Mouse (Mus musculus) fibroblast of lung, adult 2 months (primary cell): Measurements from ENCODE around the gene Syt6.
A peak's percentile ranks its signal among the peaks of the same experiment; 100 is the strongest.

Experiments used
- DNase-seq: peaks from one replicate; pipeline ENCODE4 v3.0.0-alpha.2; 2011; ENCODE audit warnings: low read depth

Syt6 gene

DNA sequence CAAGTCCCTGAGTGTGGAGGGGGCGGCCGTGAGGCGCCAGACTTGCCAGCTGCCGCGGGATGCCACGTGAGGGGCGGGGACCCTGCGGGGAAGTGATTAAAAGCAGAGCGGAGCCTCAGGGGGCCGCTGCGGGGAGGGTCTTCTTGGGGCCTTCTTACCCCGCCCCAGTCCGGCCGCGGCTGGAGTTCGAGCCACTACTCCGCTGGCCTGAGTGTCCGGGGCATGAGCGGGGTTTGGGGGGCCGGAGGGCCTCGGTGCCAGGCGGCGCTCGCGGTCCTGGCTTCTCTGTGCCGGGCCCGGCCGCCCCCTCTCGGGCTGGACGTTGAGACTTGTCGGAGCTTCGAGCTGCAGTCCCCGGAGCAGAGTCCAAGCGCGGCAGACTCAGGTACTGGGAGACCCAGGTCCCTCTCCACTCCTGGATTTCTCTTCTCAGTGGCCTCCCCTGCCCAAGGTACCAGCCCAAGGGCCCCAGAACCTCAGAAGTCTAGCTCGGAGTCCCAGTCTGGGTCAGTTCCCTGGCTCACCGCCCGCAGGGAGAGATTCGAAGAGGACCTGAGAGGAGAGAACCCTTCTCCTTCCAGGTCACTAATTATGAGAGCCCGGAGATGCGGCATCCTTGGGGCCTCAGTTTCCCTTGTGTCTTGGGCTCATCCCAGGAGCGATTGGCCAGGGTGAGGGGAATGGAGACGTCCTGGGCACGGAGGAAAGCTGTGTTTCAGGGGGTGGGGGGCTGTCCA, at the start of gene Syt6:
Gene Syt6, plus strand, starts transcription at position 76 of the 737 bp plus-strand sequence.
- DNase-seq, result no peak

DNA sequence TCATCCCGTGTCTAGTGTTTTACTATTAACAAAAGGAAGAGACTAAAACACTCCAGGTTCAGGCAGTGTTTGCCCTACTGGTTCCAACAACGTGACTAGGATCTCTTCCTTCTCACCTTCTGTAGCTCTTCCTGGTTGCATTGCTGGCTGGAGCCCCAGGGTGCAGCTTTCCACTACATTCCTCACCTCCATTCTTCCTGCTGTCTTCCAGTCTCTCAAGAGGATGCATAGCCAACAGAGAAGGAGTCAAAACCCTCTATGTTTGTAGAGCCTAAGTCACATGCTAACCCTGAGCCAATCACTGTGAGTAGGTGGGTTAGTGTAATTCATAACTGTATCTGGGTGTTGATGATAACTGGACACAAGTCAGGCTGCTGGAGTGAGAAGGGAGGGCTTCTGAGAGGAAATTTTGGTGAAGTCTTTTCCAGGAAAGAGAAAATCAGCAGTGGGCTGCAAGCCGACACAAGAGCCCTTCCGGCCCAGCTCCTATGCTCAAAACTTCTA, 48.8 kb upstream of the Syt6 start:
- DNase-seq, result no peak

DNA sequence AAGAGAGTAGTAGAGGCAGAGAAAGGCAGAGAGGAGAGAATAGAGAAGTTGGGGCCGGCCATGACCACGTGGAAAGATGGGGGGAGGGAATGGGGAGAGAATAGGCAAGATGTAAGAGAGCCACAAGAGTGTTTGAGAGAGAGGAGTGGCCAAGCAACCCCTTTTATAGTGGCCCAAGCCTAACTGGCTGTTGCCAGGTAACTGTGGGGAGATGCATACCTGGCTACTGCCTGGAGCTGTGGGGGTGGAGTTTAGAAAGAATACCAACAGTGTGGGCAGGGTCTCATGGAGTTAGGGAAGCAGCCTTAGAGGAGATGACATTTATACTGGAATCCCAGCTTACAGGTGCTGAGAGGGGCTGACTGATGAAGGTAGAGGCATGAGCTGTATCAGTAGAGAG, 48.2 kb upstream of the Syt6 start:
- DNase-seq, result no peak

DNA sequence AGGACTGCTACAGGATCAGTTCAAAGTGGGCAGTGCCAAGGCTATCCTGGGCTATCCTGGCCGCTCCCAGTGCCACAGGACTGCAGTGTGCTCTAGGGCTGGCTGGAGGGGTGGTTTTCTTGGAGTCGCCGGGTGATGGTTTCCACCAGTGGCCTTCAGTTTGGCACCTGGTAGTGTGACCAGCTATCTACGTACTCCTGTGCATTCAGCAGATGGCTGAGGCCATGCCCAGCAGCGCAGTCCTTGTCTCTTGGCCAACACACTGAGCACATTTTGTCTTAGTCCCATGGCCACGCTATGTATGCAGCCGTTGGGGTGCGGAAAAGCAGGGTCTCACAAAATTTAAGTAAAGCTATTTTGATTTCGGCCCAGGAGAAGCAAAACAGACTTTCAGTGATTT, 41.0 kb upstream of the Syt6 start:
- no peak for DNase-seq

DNA sequence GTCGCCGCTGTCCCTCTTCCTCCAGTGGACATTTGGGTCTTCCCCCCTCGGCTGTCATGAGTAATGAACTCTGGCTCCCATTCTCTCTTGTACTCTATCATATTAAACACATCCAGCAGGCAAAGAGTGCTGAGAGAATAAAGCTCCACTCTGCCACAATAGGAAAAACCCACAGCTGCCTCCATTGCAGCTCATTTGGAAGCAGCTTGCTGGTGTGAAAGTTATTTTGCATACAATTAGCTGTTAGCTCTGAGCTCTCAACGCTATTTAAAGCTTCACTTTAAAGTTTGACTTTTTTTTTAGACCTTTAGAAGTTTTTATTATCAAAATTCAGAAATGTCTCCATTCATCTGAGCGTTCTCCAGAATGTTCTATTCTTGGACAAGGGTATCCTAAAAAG, 39.8 kb upstream of the Syt6 start:
- no peak for DNase-seq

DNA sequence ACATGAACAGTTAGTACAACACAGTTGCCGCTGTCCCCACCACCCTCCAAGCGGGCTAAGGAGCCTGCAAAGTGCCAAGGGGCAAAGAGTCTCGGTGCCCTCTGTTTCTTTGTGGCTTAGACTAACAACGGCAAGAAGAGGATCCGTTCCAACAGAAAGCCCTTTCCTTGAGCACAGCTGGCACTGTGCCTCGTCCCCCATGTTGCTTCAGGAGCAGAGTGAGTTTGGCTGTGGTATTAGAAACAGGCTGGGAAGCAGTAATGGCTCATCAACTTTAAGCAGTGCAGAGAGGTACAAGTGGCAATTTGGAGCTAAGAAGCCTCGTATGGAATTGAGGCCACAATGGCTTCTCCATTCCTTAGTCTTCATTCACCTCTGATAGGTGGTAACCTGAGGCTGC, 35.9 kb upstream of the Syt6 start:
- DNase-seq, result no peak

DNA sequence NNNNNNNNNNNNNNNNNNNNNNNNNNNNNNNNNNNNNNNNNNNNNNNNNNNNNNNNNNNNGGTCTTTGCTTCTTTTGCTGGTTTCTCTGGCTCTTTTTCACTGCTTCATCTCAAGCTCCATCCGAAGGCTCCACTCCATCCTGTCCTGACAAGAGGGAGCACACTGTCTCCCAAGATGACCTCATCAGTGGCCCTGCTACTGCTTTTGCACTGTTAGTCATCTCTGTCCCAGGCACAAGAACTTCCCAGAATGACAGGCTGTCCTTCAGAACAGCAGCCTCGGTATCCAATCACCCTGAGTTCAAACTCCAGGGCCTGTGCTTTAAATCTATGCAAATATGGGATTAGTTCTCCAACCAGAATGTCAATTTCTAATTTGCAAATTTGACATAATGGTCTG, 28.9 kb upstream of the Syt6 start:
- DNase-seq, result no peak

DNA sequence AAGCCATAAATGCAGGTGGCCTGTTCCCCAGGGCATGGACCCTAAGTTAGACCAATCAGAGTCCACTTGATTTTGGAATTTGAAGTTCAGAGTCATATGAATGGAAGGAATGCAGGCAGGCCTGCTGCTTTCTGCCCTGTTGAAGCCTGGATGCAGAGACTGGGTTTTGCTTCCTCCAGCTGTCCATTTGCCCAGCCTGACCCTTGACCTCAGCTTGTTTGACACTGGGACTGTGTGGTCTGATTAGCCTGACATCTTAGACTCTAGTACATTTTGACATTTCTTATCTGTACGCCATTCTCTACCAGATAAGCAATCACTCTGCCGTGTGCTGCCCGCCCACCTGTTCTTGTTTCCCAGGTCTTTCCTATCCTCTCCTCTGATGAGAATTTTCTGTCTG, 28.4 kb upstream of the Syt6 start:
- no peak for DNase-seq

DNA sequence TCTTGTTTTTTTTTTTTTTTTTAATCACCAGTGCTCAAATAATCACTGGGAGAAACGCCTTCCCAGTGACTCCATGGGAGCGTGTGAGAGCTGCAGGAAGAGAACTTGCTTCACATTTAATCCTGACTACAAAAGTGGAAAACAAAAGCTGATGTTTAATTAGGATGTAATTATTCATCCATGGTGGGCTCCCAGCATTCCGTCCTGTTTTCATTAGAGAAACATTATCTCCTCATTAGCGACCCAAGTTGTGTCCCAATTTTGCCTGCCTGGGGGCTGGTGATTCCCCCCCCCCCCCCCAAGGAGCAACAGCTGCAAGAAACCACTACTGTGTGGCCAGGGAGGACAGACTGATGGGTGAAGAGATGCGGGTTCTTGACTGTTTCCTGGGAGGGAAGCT, 24.8 kb upstream of the Syt6 start:
- DNase-seq, result no peak

DNA sequence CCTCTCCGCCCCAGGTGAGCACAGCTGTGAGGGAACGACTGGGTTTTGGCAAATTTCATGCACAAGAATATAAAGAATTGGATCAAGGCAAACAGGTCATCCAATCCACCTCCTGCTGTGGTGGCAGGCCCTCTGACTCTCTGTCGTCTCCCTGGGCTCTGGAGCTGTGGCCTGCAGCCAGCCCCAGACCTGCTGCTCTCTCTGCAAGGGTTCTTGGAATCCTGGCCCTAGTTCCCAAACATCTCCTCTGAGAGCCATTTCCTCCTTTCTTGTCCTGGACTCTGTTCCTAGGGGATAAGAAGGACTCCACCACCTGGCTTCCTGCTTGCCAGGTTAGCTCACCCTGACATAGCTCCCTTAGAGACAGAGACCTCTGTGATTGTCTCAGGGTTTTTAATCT, 7.8 kb upstream of the Syt6 start:
- no peak for DNase-seq

DNA sequence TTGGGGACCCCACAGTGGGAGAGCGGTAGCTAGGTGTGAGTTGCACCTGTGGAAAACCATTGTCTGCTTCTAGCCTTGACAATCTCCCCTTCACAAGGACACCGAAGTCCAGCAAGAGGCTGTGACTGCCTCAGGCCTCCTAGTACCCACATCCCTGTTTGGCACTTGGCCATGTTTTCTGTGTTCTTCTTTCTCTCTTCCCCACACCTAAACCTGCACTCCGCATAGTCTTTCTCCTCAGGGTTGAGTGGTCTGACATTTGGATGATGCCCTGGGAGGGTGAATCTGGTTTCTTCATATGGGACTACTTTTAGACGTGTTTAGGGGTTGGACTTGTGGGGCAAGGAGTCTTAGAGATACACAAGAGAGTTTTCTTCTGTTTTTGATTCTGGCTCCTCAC, 2.5 kb upstream of the Syt6 start:
- DNase-seq, result no peak

DNA sequence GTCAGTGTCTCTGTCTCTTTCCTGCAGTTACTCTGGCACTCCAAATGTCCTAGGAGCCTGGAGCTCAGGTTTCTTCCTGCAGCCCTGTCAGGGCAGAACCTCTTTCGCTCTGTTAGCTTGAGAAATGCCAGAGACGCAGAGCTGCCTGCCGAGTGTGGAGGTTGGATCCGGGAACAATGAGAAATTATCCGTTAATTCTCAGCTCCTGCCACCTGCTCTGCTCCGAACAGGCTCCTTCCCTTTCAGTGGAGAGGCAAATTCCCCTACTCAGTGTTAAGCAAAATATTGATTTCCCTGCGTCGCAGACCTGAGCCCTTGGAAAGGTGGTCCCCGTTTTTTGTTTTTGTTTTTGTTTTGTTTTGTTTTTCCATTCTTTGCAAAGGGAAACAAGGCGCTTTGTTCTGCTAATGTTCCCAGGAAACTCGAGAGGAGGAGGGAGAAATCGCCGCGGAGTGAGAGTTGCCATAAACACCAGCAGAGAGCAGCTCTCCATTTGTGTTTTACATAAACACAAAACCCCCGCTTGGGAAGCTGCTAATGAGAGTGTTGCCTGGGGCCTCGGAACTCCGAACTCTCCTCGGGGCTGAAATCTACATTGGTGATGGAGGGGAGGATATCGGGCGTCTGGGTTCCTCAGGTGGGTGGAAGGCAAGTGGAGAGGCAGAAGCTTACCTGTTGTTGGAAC, 1.8 kb upstream of the Syt6 start:
- no peak for DNase-seq

DNA sequence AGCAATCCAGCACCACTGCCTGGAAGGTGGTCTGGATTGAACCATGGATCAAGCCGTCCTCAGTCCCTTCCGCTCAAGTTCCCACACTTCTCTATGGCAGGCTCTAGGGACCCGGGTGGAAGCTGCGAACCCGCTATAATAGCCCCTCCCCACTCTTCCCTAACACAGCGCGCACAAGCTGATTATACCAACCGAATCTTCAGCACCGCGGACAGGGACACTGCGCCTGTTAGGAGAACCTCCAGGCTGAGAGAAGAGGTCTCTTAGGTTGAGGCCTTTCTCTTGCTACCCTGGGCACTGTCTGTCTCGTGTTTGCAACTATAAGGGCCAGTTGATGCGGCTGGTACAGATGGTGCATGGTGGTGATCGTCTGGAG, 1.3 kb upstream of the Syt6 start:
- DNase-seq, result no peak

DNA sequence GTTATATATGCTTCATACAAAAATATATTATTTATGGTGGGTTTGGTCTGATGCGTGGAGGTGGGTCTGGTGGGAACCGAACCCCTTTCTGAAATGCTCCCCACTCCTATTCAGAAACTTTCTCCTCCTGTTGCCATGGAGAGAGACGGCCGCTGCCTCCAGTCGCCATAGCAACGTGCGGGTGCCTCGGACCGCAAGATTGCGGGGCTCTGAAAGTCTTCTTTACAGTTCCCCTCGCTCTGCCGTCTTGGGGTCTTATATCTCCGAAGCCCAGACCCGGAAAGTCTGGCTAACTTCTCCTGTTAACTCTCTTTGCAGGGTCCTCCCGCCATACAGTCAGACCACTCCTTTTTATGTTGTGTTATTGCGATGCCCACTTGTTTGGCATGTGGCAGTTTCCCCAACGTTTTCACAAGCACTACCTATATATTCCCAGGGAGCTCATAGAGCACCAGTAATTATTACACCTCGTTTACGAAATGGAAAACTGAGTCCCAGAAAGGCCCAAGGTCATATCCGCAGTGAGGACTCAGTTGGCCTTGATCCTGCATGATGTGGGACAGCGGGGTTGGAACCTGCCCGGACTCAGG, 370 bp upstream of the Syt6 start:
- no peak for DNase-seq

DNA sequence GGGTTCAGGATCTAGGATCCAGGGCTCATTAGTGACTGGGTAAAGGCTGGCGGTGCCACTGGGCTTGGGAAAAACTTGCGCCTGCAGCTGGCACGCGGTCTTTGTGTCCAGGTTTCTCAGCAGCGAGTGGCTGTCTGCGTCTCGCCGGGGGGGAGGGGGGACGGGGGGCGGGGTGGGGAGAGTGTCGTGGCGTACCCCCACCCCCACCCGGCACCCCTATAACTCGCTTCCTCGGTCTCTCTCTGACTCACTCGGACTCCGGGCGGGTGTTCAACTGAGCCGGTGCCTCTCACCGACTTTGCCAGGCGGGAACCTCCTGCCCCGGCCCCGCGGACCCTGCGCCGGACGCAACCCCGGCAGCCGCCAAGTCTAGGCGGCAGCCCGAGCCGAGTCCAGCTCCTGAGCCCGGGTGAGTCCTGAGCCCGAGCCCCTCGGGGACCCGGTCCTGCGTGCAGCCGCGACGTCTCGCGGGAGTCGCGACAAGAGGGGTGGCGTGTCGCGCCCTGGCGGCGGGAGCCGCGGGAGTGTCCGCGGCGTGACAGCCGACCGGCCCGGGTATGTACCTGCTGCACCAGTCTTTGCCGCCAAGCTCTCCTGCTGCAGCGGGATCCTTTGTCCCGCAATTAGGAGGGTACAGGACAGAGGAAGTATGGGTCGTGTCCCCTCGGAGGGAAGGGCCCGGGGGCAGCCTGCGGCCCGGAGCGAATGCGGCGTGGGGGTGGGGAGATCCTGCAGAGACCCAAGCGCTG, 1.0 kb downstream of the Syt6 start:
- DNase-seq, result no peak

DNA sequence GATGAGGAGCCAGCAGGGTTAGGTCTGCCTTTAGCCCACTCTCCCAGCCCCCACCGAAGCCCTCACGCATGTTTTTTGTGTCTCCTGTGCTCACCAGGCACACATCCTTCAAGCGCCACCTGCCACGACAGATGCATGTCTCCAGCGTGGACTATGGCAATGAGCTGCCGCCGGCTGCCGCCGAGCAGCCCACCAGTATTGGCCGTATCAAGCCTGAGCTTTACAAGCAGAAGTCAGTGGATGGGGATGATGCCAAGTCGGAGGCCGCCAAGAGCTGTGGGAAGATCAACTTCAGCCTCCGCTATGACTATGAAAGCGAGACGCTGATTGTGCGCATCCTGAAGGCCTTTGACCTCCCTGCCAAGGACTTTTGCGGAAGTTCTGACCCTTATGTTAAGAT, 12.1 kb downstream of the Syt6 start:
- no peak for DNase-seq

DNA sequence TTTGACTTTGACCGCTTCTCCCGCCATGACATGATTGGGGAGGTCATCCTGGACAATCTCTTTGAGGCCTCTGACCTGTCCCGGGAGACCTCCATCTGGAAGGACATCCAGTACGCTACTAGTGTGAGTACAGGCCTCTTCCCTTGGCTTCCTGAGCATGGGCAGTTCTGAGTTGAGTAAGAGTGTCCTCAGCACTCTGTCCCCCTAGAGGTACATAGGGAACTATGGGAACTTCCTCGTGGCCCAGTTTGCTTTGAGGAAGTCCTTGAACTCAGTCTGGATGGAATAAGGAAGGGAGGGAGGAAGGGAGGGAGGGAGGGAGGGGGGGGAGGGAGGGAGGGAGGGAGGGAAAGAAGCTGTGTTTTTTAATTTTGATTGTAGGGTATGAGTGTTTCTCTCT, 12.6 kb downstream of the Syt6 start:
- no peak for DNase-seq

DNA sequence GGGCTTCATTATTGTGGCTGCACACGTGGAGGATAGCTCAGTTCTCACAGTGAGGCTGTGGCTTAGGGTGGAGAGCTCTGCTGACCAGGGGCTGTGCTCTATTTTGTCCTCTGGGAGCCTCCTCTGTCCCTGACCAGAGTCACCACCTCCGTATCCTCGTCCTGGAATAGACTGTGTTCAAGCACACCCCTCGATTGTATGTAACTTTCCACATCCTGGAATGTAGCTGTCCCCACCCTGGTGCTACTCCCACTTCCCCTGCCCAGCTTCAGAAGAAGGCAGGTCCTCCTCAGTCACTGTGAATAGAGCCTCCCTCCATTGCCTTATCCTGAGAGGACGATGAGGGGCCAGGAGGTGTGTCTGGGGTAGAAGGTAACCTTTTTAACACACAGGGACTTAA, 14.6 kb downstream of the Syt6 start:
- DNase-seq, result no peak

DNA sequence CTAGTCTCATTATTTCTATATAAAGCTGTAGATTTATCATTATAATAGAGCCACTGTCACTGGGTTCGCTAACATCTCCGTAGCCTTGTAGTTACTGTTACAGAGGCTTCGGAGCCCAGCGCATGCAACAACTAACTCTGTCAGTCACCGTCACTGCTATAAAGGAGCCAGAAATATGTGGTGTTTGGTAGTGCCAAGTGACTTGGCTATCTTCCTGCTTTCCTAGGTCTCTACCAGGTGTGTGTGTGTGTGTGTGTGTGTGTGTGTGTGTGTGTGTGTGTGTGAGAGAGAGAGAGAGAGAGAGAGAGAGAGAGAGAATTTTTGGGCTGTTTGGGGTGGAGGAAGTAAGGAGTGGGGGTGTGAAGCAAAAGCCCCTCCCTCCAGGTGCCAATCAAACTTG, 17.6 kb downstream of the Syt6 start:
- DNase-seq, result no peak

DNA sequence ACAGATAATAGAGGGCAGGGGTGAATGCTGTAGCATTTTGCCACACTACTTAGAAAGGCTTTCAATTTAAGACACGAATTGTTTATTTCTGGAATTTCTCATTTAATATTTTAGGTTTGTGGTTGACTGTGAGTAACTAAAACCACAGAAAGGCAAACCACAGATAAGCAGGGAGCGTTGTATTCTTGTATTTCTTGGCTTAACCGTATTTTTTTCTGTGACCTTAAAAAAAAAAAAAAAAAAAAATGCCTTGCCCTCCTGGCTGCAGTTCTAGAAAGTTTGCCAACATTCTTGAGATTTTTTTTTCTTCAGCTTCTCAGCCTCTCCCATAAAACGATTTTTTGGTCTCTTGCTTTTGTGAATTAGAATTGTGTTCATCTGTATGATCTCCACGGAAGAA, 18.6 kb downstream of the Syt6 start:
- DNase-seq, result peak; percentile 69

DNA sequence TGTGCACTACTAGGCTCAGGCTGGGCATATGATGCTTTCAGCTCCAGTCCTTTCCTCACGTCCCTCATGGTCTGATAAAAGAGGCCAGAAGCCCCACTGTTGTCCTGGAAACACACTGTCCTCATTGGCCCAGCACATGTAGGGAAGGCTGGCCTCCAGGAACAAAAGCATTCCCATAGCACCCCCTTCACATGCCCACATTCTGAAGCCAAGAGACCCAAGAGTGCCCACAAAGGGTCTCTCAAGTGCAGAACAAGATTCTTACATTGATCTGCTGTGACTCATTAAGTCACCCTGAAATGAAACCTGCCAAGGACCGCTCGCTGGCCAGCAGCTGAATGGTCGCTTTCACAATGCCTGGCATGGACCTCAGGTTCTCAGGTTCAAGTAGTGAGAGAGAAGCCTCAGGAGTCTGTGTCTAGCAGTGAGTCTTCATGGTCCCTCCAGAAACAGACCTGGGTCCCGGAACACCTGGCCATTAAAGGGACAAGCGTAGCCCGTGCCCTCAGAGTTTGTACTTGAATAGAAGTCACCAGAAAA, 20.3 kb downstream of the Syt6 start:
- no peak for DNase-seq

DNA sequence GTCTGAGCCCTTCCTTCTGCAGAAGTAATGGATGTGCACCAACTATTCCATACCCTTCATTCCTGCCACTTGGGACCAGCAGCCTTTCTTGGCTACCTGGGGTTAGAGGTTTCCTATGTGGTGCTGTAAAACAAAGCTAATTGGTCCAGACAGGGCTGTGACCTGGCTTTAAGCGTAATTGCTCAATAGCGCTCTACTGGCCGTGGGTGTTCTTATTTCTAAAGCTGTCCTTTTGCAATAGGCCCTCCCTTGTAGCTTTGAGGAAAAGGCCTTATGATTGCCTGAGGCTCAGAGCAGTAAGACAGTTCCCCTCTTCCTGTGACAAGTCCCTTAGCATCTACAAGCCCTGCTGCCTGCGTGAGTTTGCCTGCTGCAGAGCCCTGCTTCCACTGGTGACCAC, 22.6 kb downstream of the Syt6 start:
- no peak for DNase-seq

DNA sequence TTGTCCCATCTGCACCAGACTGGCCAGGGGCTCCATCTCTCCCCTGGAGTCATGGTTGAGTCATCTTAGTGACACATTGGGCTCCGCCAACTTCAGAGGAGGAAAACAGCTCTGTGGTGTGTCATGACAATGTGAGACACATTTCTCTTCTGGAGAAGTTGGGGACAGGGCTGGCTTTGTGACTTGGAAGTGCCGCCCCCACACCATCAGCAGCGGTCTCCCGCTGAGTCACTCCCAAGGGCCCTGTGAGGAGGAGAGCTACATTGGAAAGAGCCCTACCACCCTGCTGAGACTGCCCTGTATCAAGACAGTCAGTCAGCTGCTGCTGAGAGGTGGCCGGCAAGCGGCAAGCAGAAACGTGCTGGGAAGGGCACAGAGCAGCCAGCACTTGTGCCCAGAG, 26.0 kb downstream of the Syt6 start:
- DNase-seq, result no peak
